Mouse (Mus musculus): Measurements from ENCODE around the gene Xkr7. TPM values are rescaled to one million over a fixed set of nuclear protein-coding genes. Genes with fewer than 3 reads are reported as not detected.

The Xkr7 gene
- polyA plus RNA-seq (2012; rRNA removed) = not detected in 2 replicates

GRCm38 (mm10) chr2:153031126-153032082, at the start of gene Xkr7:
Xkr7 (plus strand) TSS chr2:153031852.

DNA sequence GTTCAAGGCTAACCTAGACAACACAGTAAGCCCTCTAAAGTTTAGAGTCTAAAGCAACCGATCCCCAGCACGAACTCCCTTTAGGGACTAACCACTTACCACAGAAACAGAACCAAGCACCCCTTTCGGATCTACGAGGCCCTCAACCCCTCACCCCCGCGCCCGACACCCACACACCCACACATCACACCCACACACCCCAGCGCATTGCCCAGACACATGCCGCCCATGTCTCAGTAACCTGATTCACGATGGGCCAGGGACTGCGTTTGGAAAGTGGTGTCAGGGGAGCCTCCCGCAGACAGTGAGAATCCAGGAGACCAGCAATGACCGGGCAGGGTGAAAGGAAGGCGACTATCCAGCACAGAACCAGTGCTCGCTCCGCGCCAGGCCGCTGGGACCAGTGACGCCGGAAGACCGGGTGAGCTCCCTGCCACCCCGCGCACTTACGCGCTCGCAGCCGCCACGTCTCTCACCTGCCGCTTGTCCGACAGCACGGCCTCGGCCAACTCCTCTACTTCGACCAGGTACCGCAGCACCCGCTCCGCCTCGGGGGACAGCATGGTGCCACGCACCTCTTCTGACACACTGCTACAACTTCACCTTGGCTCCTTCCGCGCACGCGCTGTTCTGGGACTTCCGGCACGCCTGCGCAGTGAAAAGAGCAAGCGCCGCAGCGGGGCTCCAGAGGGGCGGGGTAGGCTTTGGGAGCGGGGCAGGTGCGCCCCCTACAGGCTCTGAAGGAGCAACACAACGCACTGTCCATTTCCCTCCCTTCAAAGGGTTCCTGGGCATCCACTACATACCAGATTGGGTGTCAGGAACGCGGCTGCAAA, 16.7 kb upstream of the Xkr7 start, which contains the start of gene Pdrg1:
Gene Pdrg1 (minus strand): TSS at position 670 of the 836 bp plus-strand sequence.

DNA sequence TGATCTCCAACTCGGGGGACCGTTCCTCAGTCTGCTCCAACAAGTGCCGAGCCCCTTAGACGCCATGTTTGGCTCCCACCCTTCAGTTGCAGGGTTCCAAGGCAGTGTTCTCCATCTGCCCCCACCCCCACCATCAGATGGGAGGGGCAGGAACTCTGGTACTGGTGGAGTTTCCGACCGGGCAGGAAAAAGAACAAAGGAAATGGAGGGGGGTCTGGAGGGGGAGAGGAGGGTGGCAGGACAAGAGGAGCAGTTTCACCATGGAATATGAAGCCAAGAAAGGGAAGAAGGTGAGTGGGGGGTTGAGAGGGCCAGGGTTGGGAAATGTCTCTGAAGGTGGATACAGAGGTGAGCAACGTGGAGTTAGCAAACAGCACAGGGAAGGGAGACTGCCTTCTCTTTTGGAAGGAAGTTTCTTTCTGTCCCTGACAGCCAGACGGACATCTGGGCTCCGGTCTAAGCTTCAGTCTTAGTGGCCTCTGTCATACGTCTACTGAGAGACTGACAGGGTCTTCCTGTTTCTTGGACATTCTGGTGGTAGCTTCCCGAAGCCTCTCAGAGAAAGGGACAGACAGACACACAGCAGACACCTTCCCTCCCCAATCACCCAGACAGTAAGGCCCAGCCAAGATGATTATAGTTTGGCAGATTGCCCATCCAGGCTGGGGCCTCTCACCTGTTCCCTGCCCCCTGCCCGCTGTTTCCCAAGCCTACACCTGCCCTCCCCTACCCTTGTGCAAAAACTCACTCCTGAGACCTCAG, 34.3 kb downstream of the Xkr7 start, which contains the start of gene Ccm2l:
Gene Ccm2l (plus strand): TSS at position 209 of the 762 bp plus-strand sequence.

Other genes starting within 250 kb of the Xkr7 start
- gene Bcl2l1, start 200.1 kb upstream of the Xkr7 start, polyA plus RNA-seq (2012; rRNA removed) = 54.2 and 57.5 TPM in 2 replicates
- gene Tpx2, start 183.9 kb upstream of the Xkr7 start, polyA plus RNA-seq (2012; rRNA removed) = 21.1 and 23.6 TPM in 2 replicates
- 0.01 TPM in 1 of 2 replicates, not detected in the other for gene Mylk2, start 120.5 kb upstream of the Xkr7 start, polyA plus RNA-seq (2012; rRNA removed)
- gene Foxs1, start 98.6 kb upstream of the Xkr7 start, polyA plus RNA-seq (2012; rRNA removed) = 0.48 and 0.83 TPM in 2 replicates
- gene Dusp15, start 80.2 kb upstream of the Xkr7 start, polyA plus RNA-seq (2012; rRNA removed) = not detected in 2 replicates
- 0.07 and 0.18 TPM in 2 replicates for gene Ttll9, start 69.4 kb upstream of the Xkr7 start, polyA plus RNA-seq (2012; rRNA removed)
- 24.3 and 26.5 TPM in 2 replicates for gene Pdrg1, start 16.4 kb upstream of the Xkr7 start, polyA plus RNA-seq (2012; rRNA removed)
- gene Ccm2l, start 34.1 kb downstream of the Xkr7 start, polyA plus RNA-seq (2012; rRNA removed) = 3.6 and 4.5 TPM in 2 replicates
- gene Hck, start 76.6 kb downstream of the Xkr7 start, polyA plus RNA-seq (2012; rRNA removed) = 17.5 and 18.7 TPM in 2 replicates
- 15.3 and 18.3 TPM in 2 replicates for gene Tm9sf4, start 129.5 kb downstream of the Xkr7 start, polyA plus RNA-seq (2012; rRNA removed)
- 1.5 TPM in 2 replicates for gene Tspyl3, start 193.6 kb downstream of the Xkr7 start, polyA plus RNA-seq (2012; rRNA removed)
- gene Plagl2, start 209.6 kb downstream of the Xkr7 start, polyA plus RNA-seq (2012; rRNA removed) = 5.5 and 5.6 TPM in 2 replicates
- 5.4 and 5.8 TPM in 2 replicates for gene Pofut1, start 209.7 kb downstream of the Xkr7 start, polyA plus RNA-seq (2012; rRNA removed)